Comparison of ENCODE assay signal across 9 mouse cellular contexts in the genomic region with DNA sequence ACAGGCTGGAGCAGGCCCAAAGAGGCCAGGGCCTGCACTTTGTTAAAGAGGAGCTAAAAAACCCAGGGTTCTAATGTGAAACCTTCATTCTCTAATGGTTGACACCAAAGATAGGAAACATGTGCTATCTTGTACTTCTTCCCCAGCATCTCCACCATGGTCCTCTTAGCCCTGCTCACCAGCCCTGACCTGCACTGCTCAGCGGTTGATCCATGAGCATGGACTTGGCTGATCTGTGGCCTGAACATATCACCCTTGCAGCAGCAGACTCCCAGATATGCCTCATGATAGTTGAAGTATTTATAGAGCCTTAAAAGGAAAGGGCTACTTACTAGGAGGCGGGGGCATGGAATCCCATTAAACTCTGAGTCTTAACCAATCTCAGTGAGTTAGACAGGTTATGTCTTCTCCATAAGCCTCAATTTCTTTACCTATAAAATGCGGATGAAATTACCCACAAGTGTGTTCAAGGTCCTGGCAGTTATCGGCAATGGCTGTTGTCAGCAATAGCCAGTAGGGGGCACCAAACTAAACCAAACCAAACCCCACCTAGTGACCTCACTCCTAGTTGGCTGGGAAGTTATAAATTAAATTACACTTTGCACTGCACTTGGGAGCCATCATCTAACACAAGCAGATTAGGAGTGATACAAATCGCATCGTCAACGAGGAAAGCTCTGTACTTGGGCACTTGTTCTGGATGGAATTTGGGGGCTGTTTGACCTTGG. TPM values are rescaled to one million over a fixed set of nuclear protein-coding genes. Genes with fewer than 3 reads are reported as not detected.
DNase-seq lines count a peak whose midpoint lies in the region; ATAC-seq and TF ChIP-seq lines count a peak whose summit lies in the region.
"Had no signal": no experiment of that assay in that cellular context is flagged by ENCODE, and none has a peak within 500 bp of the region (broad histone marks: within the 10 kb centered on the region; RNA-seq: fewer than 3 reads in every experiment).

No protein-coding gene starts in this region.

- TF ChIP-seq CTCF in cerebellum, adult 2 months (IDR thresholded peaks at IDR 0.05; ENCODE audit: borderline replicate concordance, insufficient read depth, low read depth, low read length): peak; percentile 73
- TF ChIP-seq CTCF in layer of hippocampus, adult 2 months (conservative IDR thresholded peaks at IDR 0.05): peak; percentile 96
- peak; percentile 85 for TF ChIP-seq CTCF in lung, embryonic 14.5 days (IDR thresholded peaks at IDR 0.05; ENCODE audit: low read depth)

- peak overlapping the region; percentile 57 for H3K4me3 ChIP-seq in cerebellum, adult 2 months (replicated peaks; ENCODE audit: insufficient read depth, low read depth, low read length)
- peak overlapping the region; percentile 48 for H3K4me3 ChIP-seq in layer of hippocampus, adult 2 months
- H3K4me3 ChIP-seq in lung, embryonic 14.5 days (ENCODE audit: low read depth, low read length): peak overlapping the region; percentile 20; the same call in 1 of the 2 replicates

- peak overlapping the region; percentile 54 for H3K4me2 ChIP-seq in lung, embryonic 14.5 days

- no peak for TF ChIP-seq POLR2A in cerebellum, adult 2 months (IDR thresholded peaks at IDR 0.05; ENCODE audit: borderline replicate concordance, insufficient read depth, low read length)

- no peaks in the 10 kb centered on the region for H3K27me3 ChIP-seq in cerebellum, adult 2 months (ENCODE audit: control insufficient read depth, insufficient read depth, low read length)
- peaks cover 15% of the 10 kb centered on the region; the same call in 1 of the 2 replicates for H3K27me3 ChIP-seq in lung, embryonic 14.5 days (ENCODE audit: insufficient read depth, low read length)

- H3K4me1 ChIP-seq in cerebellum, adult 2 months (ENCODE audit: control insufficient read depth, insufficient read depth, low read length): no peaks in the 10 kb centered on the region; the same call in 1 of the 2 replicates
- no peaks in the 10 kb centered on the region for H3K4me1 ChIP-seq in lung, embryonic 14.5 days (ENCODE audit: insufficient read depth)

- H3K9me3 ChIP-seq in lung, embryonic 14.5 days (ENCODE audit: low read depth, low read length): no peaks in the 10 kb centered on the region

- peak; percentile 44 for DNase-seq in Muller cell, postnatal 12 days (ENCODE audit: inconsistent ontology term)
- DNase-seq in cerebellum, adult 2 months: peak; percentile 82
- DNase-seq in forelimb bud, embryonic 11.5 days (ENCODE audit: low read depth, low spot score): peak; percentile 80
- peak; percentile 69 to 79 for DNase-seq in layer of hippocampus, adult 2 months (ENCODE audit: low spot score in 2 of 2)
- DNase-seq in lung, embryonic 14.5 days: peak; percentile 89
- peak; percentile 59 for DNase-seq in ovary, postnatal 14 days (ENCODE audit: low spot score)
- DNase-seq in thymus, postnatal 14 days: peak; percentile 70

- ATAC-seq in hematopoietic stem cell, adult 5-6 weeks (replicated peaks in 1 of 2; ENCODE audit: insufficient read depth in 1 of 2, low FRiP score in 2 of 2, low TSS enrichment in 1 of 2, low read depth in 1 of 2, poor library complexity in 2 of 2, severe bottlenecking in 2 of 2): peak; percentile 88 to 93
- ATAC-seq in lung, embryonic 14.5 days (ENCODE audit: insufficient read depth): peak; percentile 67

- H3K9ac ChIP-seq in lung, embryonic 14.5 days: no peak overlapping the region

- no peaks in the 10 kb centered on the region for H3K36me3 ChIP-seq in lung, embryonic 14.5 days (ENCODE audit: insufficient read depth)

- 8% methylated on average over 7 of the region's 7 CpGs for WGBS in cerebellum, adult 2 months
- WGBS in lung, embryonic 14.5 days: 6% methylated on average over 7 of the region's 7 CpGs

- peak overlapping the region; percentile 5; the same call in 1 of the 2 replicates for H3K27ac ChIP-seq in cerebellum, adult 2 months (ENCODE audit: insufficient read depth, low read length)
- H3K27ac ChIP-seq in layer of hippocampus, adult 2 months: no peak overlapping the region
- H3K27ac ChIP-seq in lung, embryonic 14.5 days (ENCODE audit: low read depth): no peak overlapping the region
- H3K27ac ChIP-seq: macrophage had no signal

RNA-seq across cellular contexts. Expression of a gene that starts 5.9 kb away (rescaled TPM):
- 28.9 and 30.4 TPM in 2 replicates for polyA plus RNA-seq in cerebellum, adult 2 months (2012; rRNA removed)
- total RNA-seq in hematopoietic stem cell, adult 5-6 weeks (2017): 59.0 and 61.1 TPM in 2 replicates
- total RNA-seq in layer of hippocampus, adult 2 months (2021): 10 to 100 TPM; 15.5 to 19.0 TPM
- polyA plus RNA-seq in lung, embryonic 14.5 days (2014; fragmentation: Nextera tagmentation; extraction: Ambion mirVana): 20.6 and 22.0 TPM in 2 replicates
